In the genomic region with DNA sequence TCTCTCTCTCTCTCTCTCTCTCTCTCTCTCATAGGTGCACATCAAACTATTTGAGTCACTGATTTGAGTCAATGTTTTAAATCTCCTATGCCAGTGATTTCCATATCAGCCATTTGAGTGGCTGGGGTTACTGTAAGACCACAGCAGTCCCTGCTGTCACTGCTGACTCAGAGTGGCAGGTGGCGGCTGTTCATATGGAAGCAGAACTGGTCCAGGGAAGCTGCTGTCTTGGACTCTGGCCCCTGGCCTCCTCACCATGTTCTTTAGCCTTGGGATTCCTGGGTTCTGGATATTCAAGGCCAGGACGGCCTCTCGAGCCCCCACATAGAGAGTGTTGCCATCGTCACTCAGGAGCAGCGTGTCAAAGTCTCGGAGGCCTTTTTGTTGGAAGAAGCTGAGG, we compare ENCODE assay signal across 23 mouse cellular contexts. TPM values are rescaled to one million over a fixed set of nuclear protein-coding genes. Genes with fewer than 3 reads are reported as not detected.
A peak's percentile ranks its signal among the peaks of the same experiment; 100 is the strongest.
DNase-seq lines count a peak whose midpoint lies in the region; ATAC-seq and TF ChIP-seq lines count a peak whose summit lies in the region.
"Had no signal": no experiment of that assay in that cellular context is flagged by ENCODE, and none has a peak within 500 bp of the region (broad histone marks: within the 10 kb centered on the region; RNA-seq: fewer than 3 reads in every experiment).

No protein-coding gene starts in this region.

- no peak for TF ChIP-seq CTCF in C2C12 (IDR thresholded peaks at IDR 0.05; ENCODE audit: control insufficient read depth, insufficient read depth, insufficient read length)
- TF ChIP-seq CTCF in intestine, postnatal 0 days (IDR thresholded peaks at IDR 0.05; ENCODE audit: low read depth): no peak

- no peak overlapping the region for H3ac ChIP-seq in C2C12 (ENCODE audit: control insufficient read depth, insufficient read length, low read depth)

- H3K9ac ChIP-seq in intestine, embryonic 16.5 days (ENCODE audit: low read depth, low read length): 0 out of 2 replicates have a peak overlapping the region, but pooled peaks have one; percentile 1
- no peak overlapping the region for H3K9ac ChIP-seq in intestine, embryonic 15.5 days
- H3K9ac ChIP-seq in intestine, postnatal 0 days (ENCODE audit: low read depth, low read length): no peak overlapping the region
- H3K9ac ChIP-seq: embryonic facial prominence, embryonic 15.5 days; forebrain, embryonic 15.5 days; heart, embryonic 12.5 days; midbrain, embryonic 15.5 days had no signal

- H3K9me3 ChIP-seq in intestine, embryonic 16.5 days (ENCODE audit: control insufficient read depth, low read length): no peaks in the 10 kb centered on the region
- H3K9me3 ChIP-seq in intestine, embryonic 15.5 days: no peaks in the 10 kb centered on the region
- no peaks in the 10 kb centered on the region for H3K9me3 ChIP-seq in intestine, postnatal 0 days (ENCODE audit: control insufficient read depth)
- H3K9me3 ChIP-seq: embryonic facial prominence, embryonic 15.5 days; forebrain, embryonic 15.5 days; heart, embryonic 12.5 days; midbrain, embryonic 15.5 days; neural tube, embryonic 13.5 days had no signal

- DNase-seq in cerebellum, postnatal 10 days: peak; percentile 71 to 75
- no peak for DNase-seq in kidney, postnatal 25 days
- DNase-seq: adrenal gland, postnatal 25 days; cerebellum, adult 8-10 months; embryo, embryonic 11 days; gastrocnemius, postnatal 10 days; heart, adult 11 months; heart, postnatal 14 days; kidney, adult 8-10 months; kidney, postnatal 10 days; retina, postnatal 1 day; right cerebral cortex, postnatal 25 days; spleen, adult 18-20 months had no signal

- no peak for ATAC-seq in cerebellum, adult (ENCODE audit: insufficient number of reproducible peaks, low FRiP score, low TSS enrichment)
- no peak for ATAC-seq in intestine, embryonic 16.5 days
- ATAC-seq in intestine, embryonic 15.5 days: no peak
- no peak for ATAC-seq in intestine, postnatal 0 days
- ATAC-seq: forebrain, embryonic 15.5 days; midbrain, embryonic 15.5 days had no signal

- 0 out of 2 replicates have a peak overlapping the region, but pooled peaks have one; percentile 4 for H3K4me2 ChIP-seq in intestine, embryonic 16.5 days (ENCODE audit: low read depth, low read length)
- no peak overlapping the region for H3K4me2 ChIP-seq in intestine, embryonic 15.5 days (replicated peaks)
- 0 out of 2 replicates have a peak overlapping the region, but pooled peaks have one; percentile 2 for H3K4me2 ChIP-seq in intestine, postnatal 0 days (replicated peaks; ENCODE audit: low read depth)
- H3K4me2 ChIP-seq: embryonic facial prominence, embryonic 15.5 days; forebrain, embryonic 15.5 days; heart, embryonic 12.5 days; midbrain, embryonic 15.5 days; neural tube, embryonic 13.5 days had no signal

- peaks cover 52% of the 10 kb centered on the region for H3K4me1 ChIP-seq in intestine, embryonic 16.5 days (ENCODE audit: control insufficient read depth, insufficient read depth, low read length)
- peaks cover 52% of the 10 kb centered on the region for H3K4me1 ChIP-seq in intestine, embryonic 15.5 days (replicated peaks)
- H3K4me1 ChIP-seq in intestine, postnatal 0 days (replicated peaks; ENCODE audit: control insufficient read depth, insufficient read depth, low read length): peaks cover 17% of the 10 kb centered on the region

- no peaks in the 10 kb centered on the region for H3K36me3 ChIP-seq in intestine, embryonic 16.5 days (ENCODE audit: control insufficient read depth, insufficient read depth, low read length)
- no peaks in the 10 kb centered on the region for H3K36me3 ChIP-seq in intestine, embryonic 15.5 days
- no peaks in the 10 kb centered on the region for H3K36me3 ChIP-seq in C2C12 (ENCODE audit: control insufficient read depth, insufficient read depth)
- peaks cover 33% of the 10 kb centered on the region for H3K36me3 ChIP-seq in intestine, postnatal 0 days (ENCODE audit: control insufficient read depth, insufficient read depth)
- H3K36me3 ChIP-seq: embryonic facial prominence, embryonic 15.5 days; heart, embryonic 12.5 days had no signal

- H3K27ac ChIP-seq in intestine, embryonic 16.5 days (ENCODE audit: low read length): no peak overlapping the region
- no peak overlapping the region for H3K27ac ChIP-seq in intestine, embryonic 15.5 days
- H3K27ac ChIP-seq in intestine, postnatal 0 days (ENCODE audit: low read depth, low read length): no peak overlapping the region
- H3K27ac ChIP-seq: embryonic facial prominence, embryonic 15.5 days; forebrain, embryonic 15.5 days; midbrain, embryonic 15.5 days; neural tube, embryonic 13.5 days had no signal

- no peaks in the 10 kb centered on the region for H3K27me3 ChIP-seq in intestine, embryonic 16.5 days (replicated peaks; ENCODE audit: control insufficient read depth, insufficient read depth, low read length)
- no peaks in the 10 kb centered on the region for H3K27me3 ChIP-seq in intestine, embryonic 15.5 days (replicated peaks)
- H3K27me3 ChIP-seq in C2C12 (ENCODE audit: control insufficient read depth, insufficient read depth, insufficient read length): no peaks in the 10 kb centered on the region
- H3K27me3 ChIP-seq in intestine, postnatal 0 days (replicated peaks; ENCODE audit: control insufficient read depth, insufficient read depth, low read length): no peaks in the 10 kb centered on the region
- H3K27me3 ChIP-seq: embryonic facial prominence, embryonic 15.5 days; forebrain, embryonic 15.5 days; midbrain, embryonic 15.5 days had no signal

- H3K79me2 ChIP-seq in C2C12 (ENCODE audit: control insufficient read depth, insufficient read depth): no peaks in the 10 kb centered on the region

- no peaks in the 10 kb centered on the region for H3K79me3 ChIP-seq in C2C12 (ENCODE audit: low read depth)

- 68% methylated on average over 6 of the region's 6 CpGs for WGBS in intestine, embryonic 16.5 days
- WGBS in intestine, embryonic 15.5 days: 70% methylated on average over 6 of the region's 6 CpGs
- 54% methylated on average over 6 of the region's 6 CpGs for WGBS in intestine, postnatal 0 days

- H3K4me3 ChIP-seq in intestine, embryonic 16.5 days (ENCODE audit: low read length): no peak overlapping the region
- H3K4me3 ChIP-seq in intestine, embryonic 15.5 days (replicated peaks): no peak overlapping the region
- no peak overlapping the region for H3K4me3 ChIP-seq in C2C12 (ENCODE audit: insufficient read depth, poor library complexity, severe bottlenecking)
- no peak overlapping the region for H3K4me3 ChIP-seq in intestine, postnatal 0 days (ENCODE audit: low read depth, low read length)
- H3K4me3 ChIP-seq: embryonic facial prominence, embryonic 15.5 days; forebrain, embryonic 15.5 days; heart, embryonic 12.5 days; midbrain, embryonic 15.5 days; neural tube, embryonic 13.5 days had no signal

TF ChIP-seq in C2C12, 6 proteins besides CTCF, POLR2A, EP300 and RAD21:
- TF ChIP-seq USF1 (IDR thresholded peaks at IDR 0.05; ENCODE audit: low read depth) (no peak), MAX (IDR thresholded peaks at IDR 0.05) (no peak), MYOD1 (IDR thresholded peaks at IDR 0.05; ENCODE audit: control insufficient read depth, insufficient read length, low read depth) (peak; percentile 89), FOSL1 (IDR thresholded peaks at IDR 0.05; ENCODE audit: insufficient read depth, low read length, poor library complexity, severe bottlenecking) (no peak), CEBPB (IDR thresholded peaks at IDR 0.05; ENCODE audit: low read depth) (no peak)

RNA-seq across cellular contexts. Expression of gene Sema4a, which starts 8.3 kb away (rescaled TPM):
- polyA plus RNA-seq in intestine, embryonic 16.5 days (2015; fragmentation: Nextera tagmentation; extraction: Ambion mirVana): 60.9 and 71.1 TPM in 2 replicates
- 30.9 and 39.2 TPM in 2 replicates for polyA plus RNA-seq in intestine, embryonic 15.5 days (2015; fragmentation: Nextera tagmentation; extraction: Ambion mirVana)
- 0.69 TPM for polyA plus RNA-seq in C2C12 (2012; fragmentation: generic; extraction: Trizol)
- 93.1 and 101 TPM in 2 replicates for polyA plus RNA-seq in intestine, postnatal 0 days (2015; fragmentation: Nextera tagmentation; extraction: Ambion mirVana)

RNA-seq across cellular contexts. Expression of gene Slc25a44, which starts 27.8 kb away (rescaled TPM):
- polyA plus RNA-seq in intestine, embryonic 16.5 days (2015; fragmentation: Nextera tagmentation; extraction: Ambion mirVana): 20.4 and 21.8 TPM in 2 replicates
- 17.2 and 17.3 TPM in 2 replicates for polyA plus RNA-seq in intestine, embryonic 15.5 days (2015; fragmentation: Nextera tagmentation; extraction: Ambion mirVana)
- 18.5 TPM for polyA plus RNA-seq in C2C12 (2012; fragmentation: generic; extraction: Trizol)
- 30.4 and 31.7 TPM in 2 replicates for polyA plus RNA-seq in intestine, postnatal 0 days (2015; fragmentation: Nextera tagmentation; extraction: Ambion mirVana)

RNA-seq across cellular contexts. Expression of gene Pmf1, which starts 42.6 kb away (rescaled TPM):
- 112 and 129 TPM in 2 replicates for polyA plus RNA-seq in intestine, embryonic 16.5 days (2015; fragmentation: Nextera tagmentation; extraction: Ambion mirVana)
- 127 and 128 TPM in 2 replicates for polyA plus RNA-seq in intestine, embryonic 15.5 days (2015; fragmentation: Nextera tagmentation; extraction: Ambion mirVana)
- polyA plus RNA-seq in C2C12 (2012; fragmentation: generic; extraction: Trizol): 117 TPM
- 61.2 and 62.5 TPM in 2 replicates for polyA plus RNA-seq in intestine, postnatal 0 days (2015; fragmentation: Nextera tagmentation; extraction: Ambion mirVana)

RNA-seq across cellular contexts. Expression of gene Lmna, which starts 57.0 kb away (rescaled TPM):
- 126 and 127 TPM in 2 replicates for polyA plus RNA-seq in intestine, embryonic 16.5 days (2015; fragmentation: Nextera tagmentation; extraction: Ambion mirVana)
- 120 TPM in 2 replicates for polyA plus RNA-seq in intestine, embryonic 15.5 days (2015; fragmentation: Nextera tagmentation; extraction: Ambion mirVana)
- 1,441 TPM for polyA plus RNA-seq in C2C12 (2012; fragmentation: generic; extraction: Trizol)
- polyA plus RNA-seq in intestine, postnatal 0 days (2015; fragmentation: Nextera tagmentation; extraction: Ambion mirVana): 92.5 and 96.5 TPM in 2 replicates

Comparison
In these comparisons a context has a peak if more than half of its experiments do, and no peak if none do; other contexts are left out.
1. DNase-seq: peak in cerebellum, postnatal 10 days (2 of 2); none in kidney, postnatal 25 days (0 of 2).
2. RNA of gene Sema4a, which starts 8.3 kb away (polyA plus RNA-seq): 93.1 to 101 TPM in intestine, postnatal 0 days, 60.9 to 71.1 TPM in intestine, embryonic 16.5 days and 30.9 to 39.2 TPM in intestine, embryonic 15.5 days; 0.69 TPM in C2C12 (single experiment); every median in the first group is over 10 times any median in the second.